Mouse (Mus musculus) Patski (cell line): ENCODE measurements around the gene Flt3. TPM values are rescaled to one million over a fixed set of nuclear protein-coding genes. Genes with fewer than 3 reads are reported as not detected.

Source experiments
- ATAC-seq: fragments of 100-300 bp; one replicate; pipeline ENCODE4 v1.8.0; 2021
- CTCF ChIA-PET: fragments of 350-600 bp; sonication (Branson Sonifier 250); formaldehyde crosslinking; loops from one replicate; lab custom pipeline; 2022; ENCODE audit warnings: inconsistent platforms; lab: Charles Lee
- POLR2A ChIA-PET: fragments of 350-600 bp; sonication (Branson Sonifier 250); formaldehyde crosslinking; loops from one replicate; lab custom pipeline; 2022; ENCODE audit warnings: antibody characterized with exemption, inconsistent platforms; lab: Charles Lee
- DNase-seq: peaks from one replicate; pipeline ENCODE4 v3.0.0-alpha.2; 2011; ENCODE audit warnings: low read depth, low spot score
- H3K27me3 ChIP-seq: fragments of 371-371 bp; one replicate; pipeline ENCODE4 v1.5.1; 2021
- CTCF ChIP-seq: fragments of 100-300 bp; IDR thresholded peaks from one replicate; pipeline ENCODE4 v1.5.1; 2021
- in situ Hi-C: fragments of 300-500 bp; cut with MboI; formaldehyde crosslinking; loops from 3 replicates; pipeline ENCODE4 v1.11.1; 2018; ENCODE audit warnings: low pct_unique_long_range_greater_than_20kb, mixed read lengths
- polyA plus RNA-seq: library from polyadenylated mRNA; unstranded; gene quantifications from one replicate; pipeline ENCODE4 v1.2.3, GENCODE M21; 2021

Gene Flt3
- polyA plus RNA-seq, 1 experiment from 2014 or later, result 0.30 TPM

DNA sequence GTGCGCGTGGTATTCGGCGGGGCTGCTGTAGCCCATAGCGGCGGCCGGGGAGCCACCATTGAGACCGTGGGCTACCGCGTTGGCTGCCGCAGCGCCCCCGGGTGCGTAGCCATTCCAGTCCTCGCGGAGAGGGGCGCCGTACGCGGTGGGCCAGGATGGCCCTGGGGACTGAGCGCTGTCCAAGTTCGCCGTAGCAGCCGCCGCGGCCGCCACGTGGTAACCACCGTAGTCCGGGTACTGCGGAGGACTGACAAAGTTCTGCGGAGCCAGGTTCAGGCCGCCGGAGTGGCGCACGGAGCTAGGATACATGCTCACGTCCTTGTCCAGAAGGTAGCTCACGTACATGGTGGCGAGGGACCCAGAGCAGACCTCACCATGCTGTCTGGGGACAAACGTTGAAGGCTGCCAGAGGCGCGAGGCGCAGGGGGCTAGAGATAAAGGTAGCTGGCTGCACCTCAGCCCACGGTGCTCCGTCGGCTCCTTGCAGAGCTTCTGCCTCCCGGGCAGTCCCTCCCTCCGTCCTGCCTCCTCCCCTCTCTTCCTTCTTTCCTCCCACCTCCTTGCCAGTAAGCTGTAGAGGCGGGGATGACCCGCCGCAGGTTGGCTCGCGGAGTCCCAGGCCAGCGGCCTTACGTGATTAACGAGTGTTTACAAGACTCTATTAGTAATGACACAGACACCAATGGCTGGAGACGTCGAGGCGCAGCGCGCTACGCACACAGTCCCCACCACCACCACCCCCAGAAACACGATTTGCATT lies 93.5 kb downstream of the Flt3 start, which contains the start of gene Cdx2:
Gene Cdx2 (minus strand): TSS at position 633 of the 760 bp plus-strand sequence.
- H3K27me3 ChIP-seq, result peaks cover 69% of the 10 kb centered on the region
- DNase-seq (no peak), ATAC-seq (peak; percentile 3)
- in situ Hi-C loops, result no loop called here
- ChIA-PET POLR2A (interaction anchor here (1.1 kb wide), 1 partner anchor 9 kb away, joined by 3 read pairs; no protein-coding TSS in a partner anchor), CTCF (interaction anchor here (0.7 to 3.7 kb wide), 3 partner anchors 8 to 12 kb away, joined by 3 to 18 read pairs (median 12); no protein-coding TSS in a partner anchor)
- no peak for TF ChIP-seq CTCF

DNA sequence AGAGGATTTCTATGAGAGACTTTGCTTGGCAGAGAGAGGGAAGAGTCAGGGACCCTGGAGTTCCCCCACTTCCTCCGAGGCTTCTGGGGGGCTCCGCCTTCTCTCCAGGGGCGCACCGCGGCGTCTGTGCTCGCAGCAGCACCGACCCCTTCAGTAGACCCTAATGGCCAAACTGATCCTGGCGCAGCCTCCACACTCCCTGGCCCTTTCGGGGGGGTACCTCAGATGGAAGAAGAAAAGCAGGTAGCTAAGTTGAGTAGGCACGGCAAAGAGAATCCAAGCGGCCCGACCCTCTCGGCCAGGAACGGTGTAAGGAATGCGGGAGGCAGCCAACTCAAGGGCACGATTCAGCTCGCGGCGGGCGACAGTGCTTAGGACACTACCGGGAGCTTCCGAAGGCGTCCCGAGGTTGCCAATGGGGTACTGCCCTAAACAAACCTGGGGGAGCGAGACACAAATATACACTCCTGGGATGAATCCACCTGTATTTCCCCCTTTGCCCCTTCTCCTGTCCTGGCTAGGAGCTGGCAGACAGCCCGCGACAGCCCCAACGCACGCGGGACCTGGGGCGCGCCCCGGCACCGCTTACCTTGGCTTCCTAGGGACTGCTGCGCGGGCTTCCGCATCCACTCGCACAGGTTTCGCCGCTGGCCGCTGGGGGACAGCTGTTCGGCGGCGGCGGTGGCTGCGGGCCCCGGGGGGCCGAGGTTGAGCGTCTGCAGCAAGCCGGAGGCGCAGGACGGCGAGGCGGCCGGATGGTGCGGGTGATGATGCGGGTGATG lies 94.2 kb downstream of the Flt3 start:
- DNase-seq, result no peak
- H3K27me3 ChIP-seq, result peaks cover 68% of the 10 kb centered on the region
- ChIA-PET POLR2A (interaction anchor here (1.1 kb wide), 1 partner anchor 8 kb away, joined by 3 read pairs; no protein-coding TSS in a partner anchor), CTCF (interaction anchor here (0.7 to 3.7 kb wide), 2 partner anchors 12 to 13 kb away, joined by 3 to 18 read pairs; no protein-coding TSS in a partner anchor)
- in situ Hi-C loops, result no loop called here
- TF ChIP-seq CTCF, result no peak
- peak; percentile 3 for ATAC-seq

DNA sequence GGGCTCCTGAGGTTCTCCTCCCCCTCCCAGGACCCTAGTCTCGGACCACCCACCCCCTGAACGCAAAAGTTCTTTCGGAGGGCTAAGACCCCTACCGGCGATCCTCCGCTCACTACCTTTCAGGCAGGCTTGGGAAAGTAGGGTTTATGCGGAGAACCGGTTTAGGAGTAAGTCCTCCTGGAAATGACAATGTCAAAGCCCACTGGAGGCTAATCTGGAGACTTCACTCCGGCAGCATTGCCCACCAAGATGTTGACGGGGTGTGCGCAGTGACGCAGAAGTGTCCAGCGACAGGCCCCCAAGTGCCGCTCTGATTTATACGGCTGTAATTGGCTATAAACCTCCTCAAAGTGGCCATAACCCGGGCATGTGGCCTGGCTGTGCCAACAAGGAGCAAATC lies 95.1 kb downstream of the Flt3 start:
- ATAC-seq (no peak), DNase-seq (no peak)
- H3K27me3 ChIP-seq, result peaks cover 68% of the 10 kb centered on the region
- TF ChIP-seq CTCF, result no peak
- in situ Hi-C loops, result no loop called here
- ChIA-PET CTCF (no interaction called here), POLR2A (no interaction called here)

DNA sequence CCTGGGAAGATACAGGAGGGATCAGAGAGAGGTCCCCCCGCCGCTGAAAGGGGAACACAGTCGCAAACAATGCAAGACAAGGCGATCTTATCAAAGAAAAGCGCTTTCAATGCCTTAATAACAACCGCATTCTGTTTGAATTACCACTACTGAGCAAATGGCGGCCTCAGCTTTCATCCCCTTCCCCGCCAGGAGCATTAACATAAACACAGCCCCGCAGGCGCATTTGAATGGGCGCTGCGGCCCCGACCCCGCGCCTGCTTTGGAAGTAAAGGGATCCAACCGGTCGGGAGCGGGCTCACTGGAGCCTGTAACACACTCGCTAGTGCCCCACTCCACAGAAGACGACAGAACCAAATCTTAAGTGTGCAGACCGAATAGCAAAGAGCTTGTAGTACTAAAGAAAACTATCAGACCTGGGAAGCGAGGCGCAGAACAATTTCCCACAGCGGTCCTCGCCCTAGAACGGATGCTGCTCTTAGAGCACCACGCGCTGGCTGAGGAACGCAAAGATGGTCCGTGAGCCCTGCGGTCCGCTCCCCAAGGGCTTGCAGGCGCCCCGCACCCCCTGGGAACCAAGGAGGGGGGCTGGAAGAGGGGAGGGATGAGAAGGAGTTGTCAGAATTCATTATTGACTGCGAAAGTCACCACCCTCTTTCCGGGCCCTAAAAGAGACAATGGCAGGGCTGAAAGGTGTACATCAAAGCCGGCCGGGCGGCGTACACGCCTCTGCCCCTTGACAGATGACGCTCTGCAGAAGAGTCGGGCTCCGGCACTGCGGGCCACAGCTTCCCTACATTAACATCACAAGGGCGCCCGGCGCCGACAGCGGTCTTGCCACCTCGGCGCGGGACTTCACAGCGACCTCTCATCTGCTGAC lies 95.8 kb downstream of the Flt3 start:
- H3K27me3 ChIP-seq, result peaks cover 68% of the 10 kb centered on the region
- CTCF ChIA-PET, result interaction anchor here (1.0 kb wide), 1 partner anchor 14 kb away, joined by 3 read pairs; no protein-coding TSS in a partner anchor
- DNase-seq (no peak), ATAC-seq (no peak)
- in situ Hi-C loops, result loop anchor here (5.0 kb wide), 1 partner anchor 77 kb away; no protein-coding TSS in a partner anchor
- TF ChIP-seq CTCF, result no peak
- POLR2A ChIA-PET, result no interaction called here

DNA sequence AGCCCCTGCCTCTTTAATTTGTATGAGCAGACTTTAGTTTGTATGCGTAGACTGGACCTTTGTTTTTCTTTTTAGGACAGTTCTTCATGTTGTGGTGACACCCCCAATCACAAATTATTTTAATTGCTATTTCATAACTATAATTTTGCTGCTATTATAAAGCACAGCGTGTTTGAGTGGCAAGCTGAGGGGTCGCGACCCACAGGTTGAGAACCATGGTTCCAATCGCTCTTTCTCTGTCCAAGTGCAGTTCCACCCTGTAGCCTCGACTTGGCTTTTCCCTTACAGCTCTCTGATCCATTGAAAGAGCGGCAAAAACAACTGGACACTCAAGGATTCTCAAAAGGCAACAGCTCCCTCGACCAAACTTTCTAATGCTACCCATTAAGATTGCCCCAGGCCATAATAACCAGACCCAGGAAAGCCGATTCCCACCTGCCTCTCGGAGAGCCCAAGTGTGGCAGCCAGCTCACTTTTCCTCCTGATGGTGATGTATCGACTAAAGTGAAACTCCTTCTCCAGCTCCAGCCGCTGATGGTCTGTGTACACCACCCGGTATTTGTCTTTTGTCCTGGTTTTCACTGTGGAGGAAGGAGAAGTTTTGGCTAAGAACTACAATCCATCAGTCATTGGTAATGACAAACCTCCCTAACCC lies 97.4 kb downstream of the Flt3 start:
- CTCF ChIA-PET, result interaction anchor here (1.5 to 6.5 kb wide), 2 partner anchors 15 to 628 kb away, joined by 3 to 51 read pairs; no protein-coding TSS in a partner anchor
- ATAC-seq (no peak), DNase-seq (no peak)
- POLR2A ChIA-PET, result interaction anchor here (0.6 kb wide), 1 partner anchor 356 kb away, joined by 3 read pairs; no protein-coding TSS in a partner anchor
- peaks cover 59% of the 10 kb centered on the region for H3K27me3 ChIP-seq
- in situ Hi-C loops, result loop anchor here (5.0 kb wide), 1 partner anchor 76 kb away; no protein-coding TSS in a partner anchor
- no peak for TF ChIP-seq CTCF

DNA sequence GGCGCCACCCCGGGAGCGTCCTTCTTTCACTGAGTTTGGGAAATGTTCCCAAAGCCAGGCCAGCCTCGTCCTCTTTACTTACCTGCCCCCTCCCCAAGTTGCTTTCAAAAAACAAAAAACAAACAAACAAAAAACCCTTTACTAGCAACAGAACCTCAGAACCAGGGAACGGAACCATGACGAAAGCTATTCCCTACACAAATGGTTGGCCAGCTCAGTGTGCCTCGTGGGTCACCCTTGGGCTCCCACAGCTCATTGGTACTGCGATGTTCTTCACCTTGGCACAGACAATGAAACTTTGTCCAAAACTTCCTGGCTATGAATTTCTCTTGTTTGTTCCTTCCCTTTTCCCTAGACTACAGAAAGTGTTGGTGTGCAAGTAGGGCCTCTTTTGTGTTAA lies 98.1 kb downstream of the Flt3 start:
- POLR2A ChIA-PET, result interaction anchor here (0.7 kb wide), 1 partner anchor 39 kb away, joined by 5 read pairs; no protein-coding TSS in a partner anchor
- CTCF ChIA-PET, result interaction anchor here (1.5 to 6.5 kb wide), 2 partner anchors 15 to 627 kb away, joined by 3 to 51 read pairs; no protein-coding TSS in a partner anchor
- peaks cover 54% of the 10 kb centered on the region for H3K27me3 ChIP-seq
- no peak for TF ChIP-seq CTCF
- no peak for ATAC-seq
- in situ Hi-C loops, result loop anchor here (5.0 kb wide), 1 partner anchor 75 kb away; no protein-coding TSS in a partner anchor
- no peak for DNase-seq

DNA sequence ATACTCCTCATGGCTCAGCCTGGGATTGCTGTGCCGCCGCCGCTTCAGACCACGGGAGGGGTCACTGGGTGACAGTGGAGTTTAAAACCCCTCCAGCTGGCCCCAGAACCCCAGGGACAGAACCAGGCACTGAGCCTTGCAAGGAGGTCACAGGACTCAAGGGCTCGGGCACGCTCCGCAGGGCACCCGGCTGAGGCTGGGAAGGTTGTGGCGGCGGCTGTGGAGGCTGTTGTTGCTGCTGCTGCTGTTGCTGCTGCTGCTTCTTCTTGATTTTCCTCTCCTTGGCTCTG lies 98.6 kb downstream of the Flt3 start:
- ChIA-PET POLR2A (interaction anchor here (0.7 kb wide), 1 partner anchor 39 kb away, joined by 5 read pairs; no protein-coding TSS in a partner anchor), CTCF (interaction anchor here (1.1 to 6.5 kb wide), 3 partner anchors 16 to 626 kb away, joined by 3 to 51 read pairs (median 3); no protein-coding TSS in a partner anchor)
- no peak for TF ChIP-seq CTCF
- in situ Hi-C loops, result loop anchor here (5.0 kb wide), 1 partner anchor 74 kb away; no protein-coding TSS in a partner anchor
- peaks cover 50% of the 10 kb centered on the region for H3K27me3 ChIP-seq
- ATAC-seq (no peak), DNase-seq (no peak)

DNA sequence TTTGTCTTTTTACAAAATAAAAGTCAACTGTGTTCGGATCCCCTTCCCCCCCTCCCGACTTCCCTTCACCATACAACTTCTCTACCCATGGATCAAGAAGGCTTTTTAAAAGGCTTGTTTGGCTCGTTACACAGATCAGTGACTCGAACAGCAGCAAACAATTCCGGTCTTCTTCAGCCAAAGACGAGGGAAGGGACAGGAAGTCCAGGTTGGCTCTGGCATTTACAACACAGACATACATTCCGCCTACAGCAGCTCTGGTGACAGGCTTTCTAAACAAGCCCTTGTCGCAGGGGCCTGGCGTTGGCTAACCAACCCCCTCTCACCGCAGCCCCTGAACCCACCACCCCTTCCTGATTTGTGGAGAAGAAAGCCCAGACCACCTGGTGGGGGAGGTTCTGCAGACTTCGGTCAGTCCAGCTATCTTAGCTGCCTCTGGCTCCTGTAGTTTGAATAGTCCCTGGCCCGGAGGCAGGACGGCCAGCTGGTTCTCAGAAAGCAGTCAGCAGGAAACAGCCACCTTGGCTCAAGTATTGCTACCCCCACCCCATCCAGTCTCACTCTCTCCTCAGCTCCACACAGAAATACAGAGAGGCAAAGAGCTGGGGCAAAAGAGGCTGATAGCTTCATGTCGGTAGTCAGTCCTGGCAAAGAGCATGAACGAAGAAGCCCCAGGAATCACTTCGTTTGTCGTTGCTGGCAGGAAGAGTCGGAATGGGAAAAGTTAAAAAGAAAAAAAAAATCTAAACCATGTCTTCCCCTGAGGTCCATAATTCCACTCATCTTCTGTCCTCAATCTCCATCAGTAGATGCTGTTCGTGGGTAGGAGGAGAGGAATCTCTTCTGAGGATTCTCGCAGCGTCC lies 99.1 kb downstream of the Flt3 start:
- no peak for TF ChIP-seq CTCF
- ATAC-seq, result no peak
- in situ Hi-C loops, result loop anchor here (5.0 kb wide), 1 partner anchor 74 kb away; no protein-coding TSS in a partner anchor
- no peak for DNase-seq
- POLR2A ChIA-PET, result no interaction called here
- peaks cover 44% of the 10 kb centered on the region for H3K27me3 ChIP-seq
- CTCF ChIA-PET, result interaction anchor here (1.1 to 6.5 kb wide), 3 partner anchors 16 to 388 kb away, joined by 3 to 51 read pairs (median 3); no protein-coding TSS in a partner anchor
